Comparison of ENCODE assay signal across 8 mouse cellular contexts in the genomic region with DNA sequence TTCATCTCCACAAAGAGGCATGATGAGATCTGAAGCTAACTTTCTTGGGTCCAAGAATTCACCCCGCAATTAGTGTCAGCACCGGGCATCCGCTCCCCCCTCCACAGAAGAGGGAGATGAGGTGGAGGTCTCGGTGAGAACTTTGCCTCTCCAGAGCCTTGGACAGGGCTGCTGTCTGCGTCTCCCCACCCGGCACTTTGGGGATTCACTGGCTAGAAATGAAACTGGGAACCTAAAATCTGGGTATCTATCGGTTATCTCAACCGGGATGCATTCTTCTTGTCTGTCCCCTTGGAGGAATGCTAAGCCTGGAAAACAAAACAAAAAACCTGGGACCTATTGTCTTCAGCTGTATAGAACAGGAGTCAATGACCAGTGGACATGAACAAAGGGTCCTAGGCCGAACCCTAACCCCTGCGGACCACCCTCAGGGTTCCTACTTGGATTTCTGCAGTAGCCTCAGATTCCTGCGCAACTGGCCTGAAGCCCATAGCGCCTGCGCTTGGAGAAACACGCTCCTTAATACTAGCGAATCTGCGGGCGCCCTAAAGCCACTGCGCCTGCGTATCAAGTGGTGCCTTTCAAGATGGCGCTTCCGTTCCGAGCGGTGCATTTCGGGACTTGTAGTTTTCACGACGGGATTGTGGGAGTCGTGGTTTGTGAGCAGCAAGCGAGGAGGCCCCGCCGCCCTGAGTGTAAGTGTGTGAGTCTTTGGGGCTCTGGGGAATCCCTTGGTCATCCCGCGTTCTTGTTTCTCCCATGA. TPM values are rescaled to one million over a fixed set of nuclear protein-coding genes. Genes with fewer than 3 reads are reported as not detected.
A peak's percentile ranks its signal among the peaks of the same experiment; 100 is the strongest.
DNase-seq lines count a peak whose midpoint lies in the region; ATAC-seq lines count a peak whose summit lies in the region.

A gene (plus strand): TSS at position 638 of the 763 bp plus-strand sequence.

- peak; percentile 88 to 94 for ATAC-seq in hematopoietic stem cell, adult 5-6 weeks (replicated peaks in 1 of 2; ENCODE audit: insufficient read depth in 1 of 2, low FRiP score in 2 of 2, low TSS enrichment in 1 of 2, low read depth in 1 of 2, poor library complexity in 2 of 2, severe bottlenecking in 2 of 2)
- ATAC-seq in lung, embryonic 16.5 days (ENCODE audit: low read depth): peak; percentile 97

- peak within 1 kb of the TSS; percentile 77 for H3K4me3 ChIP-seq in lung, embryonic 16.5 days (ENCODE audit: low read length)

- H3K36me3 ChIP-seq in lung, embryonic 16.5 days (ENCODE audit: control insufficient read depth, insufficient read depth, low read length): peaks cover 4% of the 10 kb centered on the region; the same call in 1 of the 2 replicates

- peak within 1 kb of the TSS; percentile 89 for H3K4me2 ChIP-seq in lung, embryonic 16.5 days (ENCODE audit: low read depth, low read length)

- peaks cover 15% of the 10 kb centered on the region for H3K4me1 ChIP-seq in lung, embryonic 16.5 days (replicated peaks; ENCODE audit: control insufficient read depth, insufficient read depth, low read length)

- 10% methylated on average over 32 of the region's 32 CpGs for WGBS in lung, embryonic 16.5 days

- H3K27me3 ChIP-seq in lung, embryonic 16.5 days (ENCODE audit: control insufficient read depth, insufficient read depth, low read depth, low read length): no peaks in the 10 kb centered on the region

- H3K9ac ChIP-seq in lung, embryonic 16.5 days (ENCODE audit: low read length): peak within 1 kb of the TSS; percentile 91

- peak; percentile 95 for DNase-seq in MEL-GATA-1-ER (ENCODE audit: extremely low read depth, low read depth)
- peak; percentile 94 for DNase-seq in cerebellum, adult 8-10 months
- peak; percentile 97 for DNase-seq in forelimb bud, embryonic 11.5 days (ENCODE audit: low read depth, low spot score)
- DNase-seq in layer of hippocampus, adult 9-10 months (ENCODE audit: low spot score): peak; percentile 94
- peak; percentile 70 for DNase-seq in ovary, postnatal 10 days (ENCODE audit: low spot score)
- DNase-seq in thymus, postnatal 10 days (ENCODE audit: low spot score in 2 of 2): peak; percentile 90 to 93

- H3K9me3 ChIP-seq in lung, embryonic 16.5 days (ENCODE audit: control insufficient read depth, low read length): no peaks in the 10 kb centered on the region

- peak within 1 kb of the TSS; percentile 48; the same call in 1 of the 2 replicates for H3K27ac ChIP-seq in lung, embryonic 16.5 days (ENCODE audit: low read length)

RNA-seq across cellular contexts. Expression of the gene that starts here (rescaled TPM):
- 95.7 and 170 TPM in 2 replicates for total RNA-seq in hematopoietic stem cell, adult 5-6 weeks (2017)
- 132 and 142 TPM in 2 replicates for polyA plus RNA-seq in lung, embryonic 16.5 days (2015; fragmentation: Nextera tagmentation; extraction: Ambion mirVana)

Comparison
In these comparisons a context has a peak if more than half of its experiments do, and no peak if none do; other contexts are left out.
1. Peak in every context shown above with its lines: DNase-seq, ATAC-seq, H3K4me3 ChIP-seq and H3K27ac ChIP-seq.